Mouse (Mus musculus): ENCODE results near the gene Tagln3.

DNA sequence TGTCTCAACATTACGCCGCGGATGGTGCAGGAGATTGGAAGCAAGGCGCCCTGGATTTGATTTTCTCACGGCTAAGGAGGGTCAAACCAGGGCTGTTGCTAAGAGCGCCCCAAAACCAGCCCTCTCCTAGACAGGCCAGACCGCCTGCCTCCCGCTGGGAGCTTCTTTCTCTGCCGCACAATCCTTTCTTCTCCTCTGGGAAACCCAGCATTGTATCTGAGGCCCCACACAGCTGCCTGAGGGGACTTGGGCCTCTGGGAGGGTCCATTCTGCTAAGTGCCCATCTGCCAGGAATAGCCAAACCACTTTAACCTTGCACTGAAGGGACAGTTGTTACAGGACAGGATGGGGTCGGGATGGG, 314 bp upstream of the Tagln3 start:
- TF ChIP-seq CTCF (IDR thresholded peaks at IDR 0.05; ENCODE audit: low read depth), result no peak
- TF ChIP-seq EP300 (IDR thresholded peaks at IDR 0.05; ENCODE audit: low read depth), result no peak
